Mouse (Mus musculus): ENCODE results near the gene Trio. TPM values are rescaled to one million over a fixed set of nuclear protein-coding genes. Genes with fewer than 3 reads are reported as not detected.

Trio gene
- polyA plus RNA-seq, 1 experiment from 2014 or later = 45.4 TPM

GRCm38 (mm10) chr15:28019393-28020070 is 6.1 kb downstream of the Trio start:
- no peak for ATAC-seq (replicated peaks; ENCODE audit: insufficient number of reproducible peaks, low FRiP score, low TSS enrichment, low read depth)
- 67% methylated on average over 7 of the region's 7 CpGs for WGBS
- no peak overlapping the region for H3K4me2 ChIP-seq (ENCODE audit: low read depth, low read length)
- no peaks in the 10 kb centered on the region; the same call in 1 of the 2 replicates for H3K4me1 ChIP-seq (ENCODE audit: control insufficient read depth, insufficient read depth, low read length)
- H3K9me3 ChIP-seq (replicated peaks; ENCODE audit: control insufficient read depth, low read length) = no peaks in the 10 kb centered on the region
- no peak for DNase-seq (ENCODE audit: low spot score)
- H3K27ac ChIP-seq (replicated peaks; ENCODE audit: low read depth, low read length) = no peak overlapping the region
- H3K9ac ChIP-seq (replicated peaks; ENCODE audit: low read length) = no peak overlapping the region
- no peaks in the 10 kb centered on the region for H3K27me3 ChIP-seq (ENCODE audit: control insufficient read depth, insufficient read depth, low read length)
- no peaks in the 10 kb centered on the region for H3K36me3 ChIP-seq (replicated peaks; ENCODE audit: control insufficient read depth, insufficient read depth, low read depth, low read length)
- no peak overlapping the region for H3K4me3 ChIP-seq (ENCODE audit: low read depth, low read length)

DNA sequence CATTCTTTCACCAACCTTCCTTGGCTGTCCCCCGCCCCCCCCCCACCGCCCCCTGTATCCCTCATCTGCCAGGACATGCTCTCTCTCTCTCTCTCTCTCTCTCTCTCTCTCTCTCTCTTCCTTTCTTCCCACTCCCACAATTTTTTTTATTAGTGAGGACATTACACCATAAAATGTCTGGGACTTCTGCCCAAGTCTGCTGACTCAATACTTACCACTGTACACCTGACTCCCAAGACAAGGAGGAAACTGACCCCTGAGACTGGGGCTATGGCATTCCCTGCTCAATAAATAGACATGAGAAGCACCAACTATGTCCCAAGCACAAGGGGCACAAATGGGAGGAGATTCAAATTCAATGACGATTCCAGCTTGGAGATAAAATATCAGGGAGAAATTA is 18.1 kb downstream of the Trio start:
- WGBS = 70% methylated on average over 3 of the region's 3 CpGs

DNA sequence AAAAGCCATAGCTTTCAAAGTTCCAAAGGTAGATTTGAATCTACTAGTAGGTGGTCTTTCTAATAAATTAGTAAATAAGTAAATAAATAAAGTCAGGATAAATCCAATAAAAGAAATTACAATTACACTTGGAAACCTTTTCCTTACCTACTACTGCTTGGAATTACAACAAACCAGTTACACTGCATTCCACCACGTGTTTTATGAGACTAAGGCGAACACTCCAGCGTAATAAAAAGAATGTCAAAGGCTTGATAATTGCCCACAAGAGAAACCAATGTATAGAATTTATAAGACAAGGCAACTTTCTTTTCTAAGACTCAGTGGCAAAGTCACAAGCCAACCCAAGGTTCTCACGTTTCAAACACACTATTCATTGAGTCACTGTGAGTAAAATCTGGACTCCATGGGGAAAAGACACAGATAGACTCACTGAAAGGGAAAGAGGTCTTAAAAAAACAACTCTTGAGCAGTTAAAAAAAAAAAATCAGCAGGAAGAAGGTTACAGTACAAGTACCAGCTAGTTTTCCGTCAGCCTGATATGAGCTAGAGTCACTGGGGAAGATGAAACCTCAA is 21.4 kb downstream of the Trio start:
- H3K9ac ChIP-seq (replicated peaks; ENCODE audit: low read length) = no peak overlapping the region
- H3K36me3 ChIP-seq (replicated peaks; ENCODE audit: control insufficient read depth, insufficient read depth, low read depth, low read length) = no peaks in the 10 kb centered on the region
- 36% methylated on average over 5 of the region's 5 CpGs for WGBS
- no peaks in the 10 kb centered on the region for H3K27me3 ChIP-seq (ENCODE audit: control insufficient read depth, insufficient read depth, low read length)
- H3K4me1 ChIP-seq (ENCODE audit: control insufficient read depth, insufficient read depth, low read length) = no peaks in the 10 kb centered on the region
- no peak overlapping the region for H3K27ac ChIP-seq (replicated peaks; ENCODE audit: low read depth, low read length)
- ATAC-seq (replicated peaks; ENCODE audit: insufficient number of reproducible peaks, low FRiP score, low TSS enrichment, low read depth) (no peak), DNase-seq (ENCODE audit: low spot score) (no peak)
- no peaks in the 10 kb centered on the region for H3K9me3 ChIP-seq (replicated peaks; ENCODE audit: control insufficient read depth, low read length)
- H3K4me2 ChIP-seq (ENCODE audit: low read depth, low read length) = no peak overlapping the region
- no peak overlapping the region for H3K4me3 ChIP-seq (ENCODE audit: low read depth, low read length)

More for the DNA sequence above, 18.1 kb downstream of the Trio start:
- Histone ChIP-seq H3K4me2 (ENCODE audit: low read depth, low read length) (no peak overlapping the region), H3K4me3 (ENCODE audit: low read depth, low read length) (no peak overlapping the region), H3K27me3 (ENCODE audit: control insufficient read depth, insufficient read depth, low read length) (no peaks in the 10 kb centered on the region), H3K9me3 (replicated peaks; ENCODE audit: control insufficient read depth, low read length) (no peaks in the 10 kb centered on the region), H3K4me1 (ENCODE audit: control insufficient read depth, insufficient read depth, low read length) (no peaks in the 10 kb centered on the region), H3K9ac (replicated peaks; ENCODE audit: low read length) (no peak overlapping the region), H3K27ac (replicated peaks; ENCODE audit: low read depth, low read length) (no peak overlapping the region), H3K36me3 (replicated peaks; ENCODE audit: control insufficient read depth, insufficient read depth, low read depth, low read length) (no peaks in the 10 kb centered on the region)
- DNase-seq (ENCODE audit: low spot score) = no peak
- ATAC-seq (replicated peaks; ENCODE audit: insufficient number of reproducible peaks, low FRiP score, low TSS enrichment, low read depth) = no peak

- H3K4me3 ChIP-seq (ENCODE audit: low read depth, low read length) = no peak overlapping the region
- no peak overlapping the region for H3K9ac ChIP-seq (replicated peaks; ENCODE audit: low read length)
- H3K36me3 ChIP-seq (replicated peaks; ENCODE audit: control insufficient read depth, insufficient read depth, low read depth, low read length) = no peaks in the 10 kb centered on the region
- H3K9me3 ChIP-seq (replicated peaks; ENCODE audit: control insufficient read depth, low read length) = no peaks in the 10 kb centered on the region
- no peak overlapping the region for H3K4me2 ChIP-seq (ENCODE audit: low read depth, low read length)
- H3K27ac ChIP-seq (replicated peaks; ENCODE audit: low read depth, low read length) = 0 out of 2 replicates have a peak overlapping the region, but pooled peaks have one; percentile 36
- no peaks in the 10 kb centered on the region for H3K27me3 ChIP-seq (ENCODE audit: control insufficient read depth, insufficient read depth, low read length)
- peaks cover 9% of the 10 kb centered on the region; the same call in 1 of the 2 replicates for H3K4me1 ChIP-seq (ENCODE audit: control insufficient read depth, insufficient read depth, low read length)
- WGBS = 33% methylated on average over 3 of the region's 3 CpGs
- DNase-seq (ENCODE audit: low spot score) (no peak), ATAC-seq (replicated peaks; ENCODE audit: insufficient number of reproducible peaks, low FRiP score, low TSS enrichment, low read depth) (no peak)
Measured at GRCm38 (mm10) chr15:28002515-28002914, 23.1 kb downstream of the Trio start.

DNA sequence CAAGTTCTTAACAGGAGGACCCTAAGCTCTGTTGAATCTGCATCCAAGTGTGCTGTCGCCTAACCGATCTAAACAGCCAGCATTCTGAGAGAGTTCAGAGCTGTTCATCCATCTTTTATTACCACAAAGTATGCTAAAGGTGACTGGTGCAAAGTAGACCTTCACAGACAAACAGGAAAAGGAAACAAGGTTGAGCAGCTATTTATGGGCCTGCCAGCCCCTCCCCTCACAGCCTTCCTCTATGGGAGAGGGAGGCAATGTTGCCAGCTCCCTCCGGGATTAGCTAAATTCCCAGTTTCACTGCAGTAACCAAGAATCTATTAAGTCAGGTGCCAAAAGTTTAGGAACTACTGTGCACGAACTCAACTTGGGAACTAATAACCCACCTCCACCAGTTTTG is 24.3 kb downstream of the Trio start:
- Histone ChIP-seq H3K4me1 (ENCODE audit: control insufficient read depth, insufficient read depth, low read length) (peaks cover 12% of the 10 kb centered on the region; the same call in 1 of the 2 replicates), H3K9ac (replicated peaks; ENCODE audit: low read length) (no peak overlapping the region), H3K27me3 (ENCODE audit: control insufficient read depth, insufficient read depth, low read length) (no peaks in the 10 kb centered on the region), H3K9me3 (replicated peaks; ENCODE audit: control insufficient read depth, low read length) (no peaks in the 10 kb centered on the region), H3K36me3 (replicated peaks; ENCODE audit: control insufficient read depth, insufficient read depth, low read depth, low read length) (no peaks in the 10 kb centered on the region), H3K4me2 (ENCODE audit: low read depth, low read length) (no peak overlapping the region), H3K27ac (replicated peaks; ENCODE audit: low read depth, low read length) (no peak overlapping the region), H3K4me3 (ENCODE audit: low read depth, low read length) (no peak overlapping the region)
- ATAC-seq (replicated peaks; ENCODE audit: insufficient number of reproducible peaks, low FRiP score, low TSS enrichment, low read depth) (no peak), DNase-seq (ENCODE audit: low spot score) (no peak)
- 57% methylated on average over 4 of the region's 4 CpGs for WGBS

DNA sequence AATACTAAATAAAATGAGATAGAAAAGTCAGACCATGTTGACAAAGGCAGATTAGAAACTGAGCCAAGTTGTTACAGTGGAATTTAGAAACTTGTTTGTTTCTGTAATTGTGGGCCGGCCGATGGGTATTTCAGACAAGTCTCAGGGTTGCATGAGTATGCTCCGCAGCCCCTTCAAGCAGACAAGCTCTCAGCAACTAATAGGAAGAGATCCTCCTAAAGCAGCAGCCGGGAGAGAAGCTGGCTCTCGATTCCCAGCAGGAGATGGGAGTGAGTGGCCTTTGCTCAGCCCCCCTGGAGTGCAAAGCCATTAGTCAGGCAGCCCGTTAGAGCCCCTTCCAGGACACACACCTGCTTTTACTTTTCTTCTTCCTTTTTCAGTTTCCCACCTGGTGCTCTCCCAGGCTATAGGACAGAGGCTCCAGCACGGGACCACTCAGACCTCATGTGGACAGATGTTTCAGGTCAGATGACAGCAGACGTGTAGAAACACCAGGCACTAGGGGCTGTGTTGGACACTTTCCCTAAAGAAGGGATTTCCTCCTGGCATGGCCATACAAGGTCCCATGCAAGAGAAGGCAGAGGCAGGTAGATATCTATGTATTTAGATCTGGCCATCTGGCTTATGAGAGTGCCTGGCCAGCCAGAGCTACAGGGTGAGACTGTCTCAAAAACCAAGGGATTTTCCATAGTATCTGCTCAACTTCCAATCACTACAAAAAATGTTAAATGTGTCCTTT is 26.9 kb downstream of the Trio start:
- Histone ChIP-seq H3K4me2 (ENCODE audit: low read depth, low read length) (no peak overlapping the region), H3K27me3 (ENCODE audit: control insufficient read depth, insufficient read depth, low read length) (no peaks in the 10 kb centered on the region), H3K27ac (replicated peaks; ENCODE audit: low read depth, low read length) (no peak overlapping the region), H3K4me3 (ENCODE audit: low read depth, low read length) (no peak overlapping the region), H3K36me3 (replicated peaks; ENCODE audit: control insufficient read depth, insufficient read depth, low read depth, low read length) (no peaks in the 10 kb centered on the region), H3K9ac (replicated peaks; ENCODE audit: low read length) (no peak overlapping the region; the same call in 1 of the 2 replicates), H3K9me3 (replicated peaks; ENCODE audit: control insufficient read depth, low read length) (no peaks in the 10 kb centered on the region), H3K4me1 (ENCODE audit: control insufficient read depth, insufficient read depth, low read length) (peaks cover 18% of the 10 kb centered on the region)
- DNase-seq (ENCODE audit: low spot score) = peak; percentile 31
- ATAC-seq (replicated peaks; ENCODE audit: insufficient number of reproducible peaks, low FRiP score, low TSS enrichment, low read depth) = no peak
- WGBS = 13% methylated on average over 8 of the region's 8 CpGs

- Histone ChIP-seq H3K4me1 (ENCODE audit: control insufficient read depth, insufficient read depth, low read length) (peaks cover 18% of the 10 kb centered on the region), H3K27me3 (ENCODE audit: control insufficient read depth, insufficient read depth, low read length) (no peaks in the 10 kb centered on the region), H3K9me3 (replicated peaks; ENCODE audit: control insufficient read depth, low read length) (no peaks in the 10 kb centered on the region), H3K9ac (replicated peaks; ENCODE audit: low read length) (no peak overlapping the region), H3K4me3 (ENCODE audit: low read depth, low read length) (no peak overlapping the region), H3K4me2 (ENCODE audit: low read depth, low read length) (no peak overlapping the region), H3K27ac (replicated peaks; ENCODE audit: low read depth, low read length) (no peak overlapping the region), H3K36me3 (replicated peaks; ENCODE audit: control insufficient read depth, insufficient read depth, low read depth, low read length) (no peaks in the 10 kb centered on the region)
- peak; percentile 26 for DNase-seq (ENCODE audit: low spot score)
- no peak for ATAC-seq (replicated peaks; ENCODE audit: insufficient number of reproducible peaks, low FRiP score, low TSS enrichment, low read depth)
- 10% methylated on average over 8 of the region's 8 CpGs for WGBS
Measured at GRCm38 (mm10) chr15:27997917-27998316, 27.7 kb downstream of the Trio start.

DNA sequence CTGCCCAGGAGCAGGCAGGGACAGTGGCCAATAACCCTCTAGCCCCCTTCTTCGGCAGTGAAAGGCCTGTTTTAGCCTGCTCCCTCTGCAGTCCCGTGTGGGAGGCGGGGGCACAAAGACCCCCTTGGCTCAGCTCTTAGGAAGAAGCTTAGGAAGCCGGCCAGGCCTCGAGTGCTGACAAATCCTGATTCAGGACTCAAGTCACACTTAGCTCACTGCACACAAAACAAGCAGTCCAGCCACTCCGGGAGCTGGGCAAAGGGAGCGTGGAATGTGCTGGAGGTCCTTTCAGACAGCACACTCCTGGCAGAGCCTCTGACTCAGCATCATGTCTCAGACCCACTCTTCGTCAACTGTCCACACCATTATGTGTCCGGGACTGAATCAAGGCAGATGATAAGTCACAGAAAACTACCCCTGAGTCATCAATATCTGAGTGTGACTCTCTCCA is 28.2 kb downstream of the Trio start:
- no peaks in the 10 kb centered on the region for H3K27me3 ChIP-seq (ENCODE audit: control insufficient read depth, insufficient read depth, low read length)

More for the DNA sequence above, 28.2 kb downstream of the Trio start:
- Histone ChIP-seq H3K27ac (replicated peaks; ENCODE audit: low read depth, low read length) (no peak overlapping the region), H3K36me3 (replicated peaks; ENCODE audit: control insufficient read depth, insufficient read depth, low read depth, low read length) (no peaks in the 10 kb centered on the region), H3K9ac (replicated peaks; ENCODE audit: low read length) (no peak overlapping the region; the same call in 1 of the 2 replicates), H3K4me3 (ENCODE audit: low read depth, low read length) (no peak overlapping the region), H3K4me1 (ENCODE audit: control insufficient read depth, insufficient read depth, low read length) (peaks cover 18% of the 10 kb centered on the region), H3K4me2 (ENCODE audit: low read depth, low read length) (no peak overlapping the region), H3K9me3 (replicated peaks; ENCODE audit: control insufficient read depth, low read length) (no peaks in the 10 kb centered on the region)
- DNase-seq (ENCODE audit: low spot score) (no peak), ATAC-seq (replicated peaks; ENCODE audit: insufficient number of reproducible peaks, low FRiP score, low TSS enrichment, low read depth) (no peak; the same call in 1 of the 2 replicates)
- WGBS = 35% methylated on average over 9 of the region's 9 CpGs
